Mouse (Mus musculus): Measurements from ENCODE around the gene Gm14137. TPM values are rescaled to one million over a fixed set of nuclear protein-coding genes. Genes with fewer than 3 reads are reported as not detected.

Gene Gm14137
- polyA plus RNA-seq, 1 experiment from 2014 or later: 0.78 TPM

DNA sequence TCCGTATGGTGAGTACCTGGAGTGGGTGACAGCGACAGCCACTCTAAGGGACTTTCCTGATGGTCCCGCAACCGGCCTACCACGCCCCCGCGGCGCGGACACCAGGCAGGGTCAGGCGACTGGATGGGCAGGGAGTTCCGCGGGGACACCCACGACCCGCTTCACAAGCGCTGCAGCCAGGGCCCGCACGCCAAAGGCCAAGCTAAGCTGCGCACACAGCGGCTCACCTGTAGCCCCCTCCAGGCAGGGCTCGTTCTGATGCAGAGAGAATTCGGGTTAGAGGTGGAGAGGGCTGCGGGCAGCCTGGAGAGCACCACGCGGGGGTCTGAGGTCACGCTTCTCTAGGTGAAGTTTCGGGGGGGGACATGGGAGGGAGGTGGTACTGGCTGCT, 6.4 kb upstream of the Gm14137 start:
- H3K9me3 ChIP-seq (ENCODE audit: control insufficient read depth, low read length): no peaks in the 10 kb centered on the region
- H3K36me3 ChIP-seq (ENCODE audit: control insufficient read depth, insufficient read depth, low read length): no peaks in the 10 kb centered on the region
- peak overlapping the region; percentile 99 for H3K4me2 ChIP-seq (ENCODE audit: low read depth, low read length)
- peaks cover 17% of the 10 kb centered on the region for H3K4me1 ChIP-seq (ENCODE audit: control insufficient read depth, insufficient read depth, low read length)
- 0 out of 2 replicates have a peak, but pooled peaks have one; percentile 5 for ATAC-seq (ENCODE audit: low read depth)
- H3K4me3 ChIP-seq (ENCODE audit: low read depth, low read length): peak overlapping the region; percentile 48
- whole genome bisulfite sequencing: 5% methylated on average over 26 of the region's 26 CpGs
- peaks cover 8% of the 10 kb centered on the region for H3K27me3 ChIP-seq (ENCODE audit: control insufficient read depth, insufficient read depth, low read length)
- H3K27ac ChIP-seq (ENCODE audit: low read depth, low read length): no peak overlapping the region
- peak overlapping the region; percentile 34; the same call in 1 of the 2 replicates for H3K9ac ChIP-seq (replicated peaks; ENCODE audit: low read depth, low read length)

DNA sequence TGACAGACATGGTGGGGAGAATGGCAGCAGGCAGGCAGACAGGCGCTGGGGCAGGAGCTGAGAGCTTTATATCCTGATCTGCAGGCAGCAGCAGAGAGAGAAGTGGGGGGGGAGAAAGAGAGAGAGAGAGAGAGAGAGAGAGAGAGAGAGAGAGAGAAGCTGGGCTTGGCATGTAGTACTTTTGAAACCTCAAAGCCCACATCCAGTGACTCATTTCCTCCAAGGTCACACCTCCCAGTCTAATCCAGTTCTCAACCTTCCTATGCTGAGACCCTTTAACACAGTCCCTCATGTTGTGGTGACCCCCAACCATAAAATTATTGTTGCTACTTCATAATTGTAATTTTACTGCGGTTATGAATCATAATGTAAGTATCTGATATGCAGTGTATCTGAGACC, 4.0 kb upstream of the Gm14137 start:
- no peak for ATAC-seq (ENCODE audit: low read depth)
- peaks cover 26% of the 10 kb centered on the region for H3K4me1 ChIP-seq (ENCODE audit: control insufficient read depth, insufficient read depth, low read length)
- no peaks in the 10 kb centered on the region for H3K36me3 ChIP-seq (ENCODE audit: control insufficient read depth, insufficient read depth, low read length)
- H3K4me3 ChIP-seq (ENCODE audit: low read depth, low read length): no peak overlapping the region
- H3K4me2 ChIP-seq (ENCODE audit: low read depth, low read length): no peak overlapping the region
- H3K9me3 ChIP-seq (ENCODE audit: control insufficient read depth, low read length): no peaks in the 10 kb centered on the region
- no peak overlapping the region for H3K9ac ChIP-seq (replicated peaks; ENCODE audit: low read depth, low read length)
- peaks cover 8% of the 10 kb centered on the region for H3K27me3 ChIP-seq (ENCODE audit: control insufficient read depth, insufficient read depth, low read length)
- no peak overlapping the region for H3K27ac ChIP-seq (ENCODE audit: low read depth, low read length)
- 92% methylated on average over 2 of the region's 2 CpGs for WGBS

DNA sequence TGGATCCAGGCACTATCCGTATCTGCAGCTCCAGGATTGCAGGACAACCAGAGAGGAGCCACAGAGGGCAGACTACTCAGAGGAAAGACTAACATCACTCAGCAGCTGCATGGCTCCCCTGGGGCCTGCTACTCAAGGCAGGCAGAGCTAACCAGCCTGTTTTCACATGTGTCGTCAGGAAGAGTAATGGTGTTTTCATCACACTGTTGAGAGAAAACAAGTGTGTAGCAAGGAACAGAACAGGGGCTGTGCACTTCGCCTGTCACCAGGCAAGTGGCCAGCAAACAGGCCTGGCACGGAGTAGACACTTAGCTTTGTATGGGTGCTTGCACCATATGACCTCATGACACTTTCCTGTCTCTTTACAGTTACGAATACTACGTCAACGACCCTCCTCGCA, 2.7 kb upstream of the Gm14137 start:
- peaks cover 26% of the 10 kb centered on the region for H3K4me1 ChIP-seq (ENCODE audit: control insufficient read depth, insufficient read depth, low read length)
- no peak overlapping the region for H3K9ac ChIP-seq (replicated peaks; ENCODE audit: low read depth, low read length)
- ATAC-seq (ENCODE audit: low read depth): no peak

DNA sequence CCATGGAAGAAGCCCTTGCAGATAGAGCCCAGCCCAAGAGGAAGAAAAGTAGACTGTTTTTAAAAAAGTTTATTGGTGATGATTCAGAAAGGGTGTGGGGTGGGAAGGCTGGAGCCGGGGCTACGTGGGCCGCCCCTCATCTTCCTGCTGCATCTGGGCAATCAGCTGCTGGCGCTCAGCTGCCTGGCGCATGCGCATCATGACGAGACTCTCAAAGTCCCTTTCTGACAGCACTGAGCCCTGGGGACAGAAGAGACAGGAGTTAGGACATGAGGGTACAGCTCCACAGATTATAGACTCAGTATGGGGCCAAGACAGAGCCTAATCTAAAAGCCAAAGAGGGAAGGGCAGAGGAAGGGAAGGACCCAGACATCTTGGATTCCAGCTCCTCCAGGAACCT, 1.9 kb upstream of the Gm14137 start:
- no peaks in the 10 kb centered on the region for H3K9me3 ChIP-seq (ENCODE audit: control insufficient read depth, low read length)
- peak; percentile 15; the same call in 1 of the 2 replicates for ATAC-seq (ENCODE audit: low read depth)
- 71% methylated on average over 7 of the region's 7 CpGs for WGBS

More for the DNA sequence above, 2.7 kb upstream of the Gm14137 start:
- Histone ChIP-seq H3K4me3 (ENCODE audit: low read depth, low read length) (no peak overlapping the region), H3K27ac (ENCODE audit: low read depth, low read length) (no peak overlapping the region), H3K9me3 (ENCODE audit: control insufficient read depth, low read length) (no peaks in the 10 kb centered on the region), H3K27me3 (ENCODE audit: control insufficient read depth, insufficient read depth, low read length) (peaks cover 8% of the 10 kb centered on the region; the same call in 1 of the 2 replicates), H3K36me3 (ENCODE audit: control insufficient read depth, insufficient read depth, low read length) (no peaks in the 10 kb centered on the region), H3K4me2 (ENCODE audit: low read depth, low read length) (no peak overlapping the region)
- 59% methylated on average over 8 of the region's 8 CpGs for whole genome bisulfite sequencing

DNA sequence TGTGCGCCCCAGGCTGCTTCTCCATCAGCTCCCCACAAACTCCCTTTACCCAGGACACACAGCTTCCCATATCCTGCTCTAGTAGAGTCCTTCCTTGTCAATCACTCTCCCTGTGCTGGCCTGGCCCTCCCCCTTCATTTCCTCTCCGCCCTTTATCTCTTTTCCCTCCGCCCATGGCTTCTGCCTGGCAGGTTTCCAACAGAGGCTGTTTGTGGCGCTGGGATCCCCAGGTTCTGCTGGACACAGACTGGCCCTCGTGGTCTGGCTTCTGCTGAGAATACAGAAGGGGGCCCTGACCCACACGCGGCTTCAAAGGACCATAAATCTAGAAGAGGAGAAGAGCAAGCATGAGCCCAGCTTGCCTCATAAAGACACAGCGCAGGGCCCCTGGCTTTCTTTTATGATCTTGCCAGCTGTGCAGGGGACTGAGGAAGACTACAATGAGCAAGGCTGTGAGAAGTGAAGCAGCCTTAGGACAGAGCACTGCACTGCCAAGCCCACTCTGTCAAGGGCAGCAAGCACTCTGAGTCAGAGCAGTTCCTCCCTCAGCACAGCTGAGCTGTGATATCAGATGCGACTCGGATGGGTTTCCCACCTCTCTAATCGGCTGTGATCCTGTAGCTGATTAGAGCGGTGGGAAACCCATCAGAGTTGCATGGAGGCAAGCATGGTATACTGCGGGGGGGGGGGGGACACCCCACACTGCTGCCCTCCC, 1.3 kb upstream of the Gm14137 start:
- Histone ChIP-seq H3K9ac (replicated peaks; ENCODE audit: low read depth, low read length) (0 out of 2 replicates have a peak overlapping the region, but pooled peaks have one; percentile 37), H3K27ac (ENCODE audit: low read depth, low read length) (peak overlapping the region; percentile 40; the same call in 1 of the 2 replicates), H3K36me3 (ENCODE audit: control insufficient read depth, insufficient read depth, low read length) (no peaks in the 10 kb centered on the region), H3K4me3 (ENCODE audit: low read depth, low read length) (no peak overlapping the region), H3K9me3 (ENCODE audit: control insufficient read depth, low read length) (no peaks in the 10 kb centered on the region), H3K4me2 (ENCODE audit: low read depth, low read length) (peak overlapping the region; percentile 21), H3K27me3 (ENCODE audit: control insufficient read depth, insufficient read depth, low read length) (no peaks in the 10 kb centered on the region), H3K4me1 (ENCODE audit: control insufficient read depth, insufficient read depth, low read length) (peaks cover 14% of the 10 kb centered on the region)
- 8% methylated on average over 13 of the region's 13 CpGs for WGBS
- peak; percentile 62 for ATAC-seq (ENCODE audit: low read depth)

More for the DNA sequence above, 1.9 kb upstream of the Gm14137 start:
- Histone ChIP-seq H3K4me3 (ENCODE audit: low read depth, low read length) (no peak overlapping the region), H3K36me3 (ENCODE audit: control insufficient read depth, insufficient read depth, low read length) (no peaks in the 10 kb centered on the region), H3K27me3 (ENCODE audit: control insufficient read depth, insufficient read depth, low read length) (peaks cover 5% of the 10 kb centered on the region; the same call in 1 of the 2 replicates), H3K4me2 (ENCODE audit: low read depth, low read length) (no peak overlapping the region), H3K27ac (ENCODE audit: low read depth, low read length) (no peak overlapping the region), H3K4me1 (ENCODE audit: control insufficient read depth, insufficient read depth, low read length) (peaks cover 19% of the 10 kb centered on the region), H3K9ac (replicated peaks; ENCODE audit: low read depth, low read length) (no peak overlapping the region)

DNA sequence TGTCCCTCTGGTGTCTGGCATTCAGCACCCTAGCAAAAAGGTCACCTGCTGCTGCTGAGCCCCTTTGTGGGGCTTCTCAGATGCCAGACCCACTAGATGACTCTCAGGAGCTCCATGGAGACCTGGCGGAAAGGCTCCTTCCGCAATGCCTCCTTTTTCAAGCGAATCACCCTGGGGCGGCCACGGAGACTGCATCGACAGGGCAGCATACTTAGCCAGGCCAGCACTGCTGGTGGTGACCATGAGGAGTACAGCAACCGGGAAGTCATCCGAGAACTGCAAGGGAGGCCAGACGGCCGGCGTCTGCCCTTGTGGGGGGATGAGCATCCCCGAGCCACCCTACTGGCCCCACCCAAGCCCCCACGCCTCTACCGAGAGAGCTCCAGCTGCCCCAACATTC, 557 bp downstream of the Gm14137 start:
- 59% methylated on average over 14 of the region's 14 CpGs for WGBS
- Histone ChIP-seq H3K4me3 (ENCODE audit: low read depth, low read length) (no peak overlapping the region), H3K9me3 (ENCODE audit: control insufficient read depth, low read length) (no peaks in the 10 kb centered on the region), H3K4me2 (ENCODE audit: low read depth, low read length) (no peak overlapping the region), H3K36me3 (ENCODE audit: control insufficient read depth, insufficient read depth, low read length) (peaks cover 4% of the 10 kb centered on the region; the same call in 1 of the 2 replicates), H3K27ac (ENCODE audit: low read depth, low read length) (no peak overlapping the region), H3K4me1 (ENCODE audit: control insufficient read depth, insufficient read depth, low read length) (peaks cover 14% of the 10 kb centered on the region), H3K27me3 (ENCODE audit: control insufficient read depth, insufficient read depth, low read length) (no peaks in the 10 kb centered on the region), H3K9ac (replicated peaks; ENCODE audit: low read depth, low read length) (no peak overlapping the region)
- no peak for ATAC-seq (ENCODE audit: low read depth)

DNA sequence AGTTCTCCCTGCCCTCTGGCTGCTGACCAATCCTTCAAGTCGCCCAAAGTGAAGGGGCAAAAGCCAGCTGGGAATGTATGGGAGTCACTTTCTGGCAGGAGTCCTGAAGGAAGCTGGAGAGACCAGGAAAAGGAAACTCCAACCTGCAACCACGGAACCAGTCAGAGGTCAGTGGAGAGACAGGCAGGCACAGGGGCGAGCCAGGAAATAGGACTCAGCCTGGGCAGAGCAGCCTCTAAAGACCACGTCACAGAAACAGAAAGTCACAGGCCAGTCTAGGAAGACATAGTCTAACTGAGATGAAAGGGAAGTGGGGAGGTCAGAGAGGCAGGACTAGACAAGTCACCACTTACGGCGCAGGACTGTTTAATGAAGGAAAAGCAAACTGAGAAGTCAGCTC, 1.3 kb downstream of the Gm14137 start:
- Histone ChIP-seq H3K27me3 (ENCODE audit: control insufficient read depth, insufficient read depth, low read length) (no peaks in the 10 kb centered on the region), H3K4me1 (ENCODE audit: control insufficient read depth, insufficient read depth, low read length) (peaks cover 14% of the 10 kb centered on the region), H3K27ac (ENCODE audit: low read depth, low read length) (no peak overlapping the region), H3K36me3 (ENCODE audit: control insufficient read depth, insufficient read depth, low read length) (peaks cover 12% of the 10 kb centered on the region; the same call in 1 of the 2 replicates), H3K4me3 (ENCODE audit: low read depth, low read length) (no peak overlapping the region), H3K9ac (replicated peaks; ENCODE audit: low read depth, low read length) (no peak overlapping the region), H3K4me2 (ENCODE audit: low read depth, low read length) (no peak overlapping the region), H3K9me3 (ENCODE audit: control insufficient read depth, low read length) (no peaks in the 10 kb centered on the region)
- WGBS: 76% methylated on average over 6 of the region's 6 CpGs
- no peak for ATAC-seq (ENCODE audit: low read depth)

DNA sequence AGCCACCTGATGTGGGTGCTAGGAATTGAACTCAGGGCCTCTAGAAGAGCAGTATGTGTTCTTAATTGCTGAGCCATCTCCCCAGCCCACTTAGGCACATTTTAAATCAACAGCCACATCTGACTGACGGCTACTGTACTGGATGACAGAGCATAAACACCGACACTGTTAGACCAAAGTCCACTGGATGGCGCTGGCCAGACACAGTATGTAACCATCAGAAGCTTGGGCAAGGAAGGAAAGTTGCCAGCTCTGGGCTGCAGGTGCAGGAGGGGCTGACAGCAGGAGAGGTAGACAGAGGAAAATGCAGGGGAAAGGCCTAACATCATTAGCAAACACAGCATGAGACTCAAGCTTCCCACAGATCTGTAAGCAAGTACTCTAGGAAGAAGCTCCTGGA, 2.5 kb downstream of the Gm14137 start:
- Histone ChIP-seq H3K4me1 (ENCODE audit: control insufficient read depth, insufficient read depth, low read length) (peaks cover 14% of the 10 kb centered on the region), H3K9me3 (ENCODE audit: control insufficient read depth, low read length) (no peaks in the 10 kb centered on the region), H3K4me2 (ENCODE audit: low read depth, low read length) (no peak overlapping the region), H3K4me3 (ENCODE audit: low read depth, low read length) (no peak overlapping the region), H3K9ac (replicated peaks; ENCODE audit: low read depth, low read length) (no peak overlapping the region), H3K27ac (ENCODE audit: low read depth, low read length) (no peak overlapping the region), H3K36me3 (ENCODE audit: control insufficient read depth, insufficient read depth, low read length) (peaks cover 12% of the 10 kb centered on the region; the same call in 1 of the 2 replicates), H3K27me3 (ENCODE audit: control insufficient read depth, insufficient read depth, low read length) (no peaks in the 10 kb centered on the region)
- ATAC-seq (ENCODE audit: low read depth): no peak
- WGBS: 61% methylated on average over 3 of the region's 3 CpGs

DNA sequence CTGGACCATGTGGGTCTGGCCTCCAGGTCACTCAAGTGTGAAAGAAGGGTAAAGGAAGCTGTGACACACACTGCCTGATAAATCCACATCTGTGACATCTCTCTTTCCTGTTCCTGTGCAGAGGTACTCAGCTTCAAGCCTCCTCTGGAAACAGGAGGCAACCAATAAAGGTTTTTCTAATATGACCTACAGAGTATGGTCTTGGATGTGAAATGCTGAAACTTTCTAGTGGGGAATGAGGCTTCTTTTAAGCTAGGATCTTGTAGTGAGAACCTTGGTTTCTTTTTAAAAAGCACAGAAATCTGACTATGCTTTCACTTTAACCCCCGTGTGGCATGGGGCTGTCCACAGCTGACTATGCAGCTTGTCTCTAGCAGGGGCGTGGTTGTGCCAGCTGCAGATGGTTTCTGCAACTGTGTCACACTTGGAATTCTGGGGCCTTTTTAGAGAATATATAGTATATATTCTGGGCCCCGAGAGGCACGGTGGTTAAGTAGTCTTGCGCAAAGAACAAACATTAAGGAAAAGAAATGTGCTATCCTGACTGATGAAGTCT, 3.2 kb downstream of the Gm14137 start:
- Histone ChIP-seq H3K36me3 (ENCODE audit: control insufficient read depth, insufficient read depth, low read length) (peaks cover 12% of the 10 kb centered on the region; the same call in 1 of the 2 replicates), H3K4me1 (ENCODE audit: control insufficient read depth, insufficient read depth, low read length) (peaks cover 13% of the 10 kb centered on the region), H3K9ac (replicated peaks; ENCODE audit: low read depth, low read length) (no peak overlapping the region), H3K9me3 (ENCODE audit: control insufficient read depth, low read length) (no peaks in the 10 kb centered on the region), H3K4me2 (ENCODE audit: low read depth, low read length) (no peak overlapping the region), H3K4me3 (ENCODE audit: low read depth, low read length) (no peak overlapping the region), H3K27me3 (ENCODE audit: control insufficient read depth, insufficient read depth, low read length) (no peaks in the 10 kb centered on the region), H3K27ac (ENCODE audit: low read depth, low read length) (no peak overlapping the region)
- no peak for ATAC-seq (ENCODE audit: low read depth)
- WGBS: 89% methylated on average over 5 of the region's 5 CpGs
